Mouse (Mus musculus) midbrain, embryonic 14.5 days (tissue): Measurements from ENCODE around the gene Fgf15. TPM values are rescaled to one million over a fixed set of nuclear protein-coding genes. Genes with fewer than 3 reads are reported as not detected.
"Not testable (repeated sequence)": the region's sequence is repeated elsewhere in the genome, so short reads cannot be mapped to it uniquely, and the experiment has no call there.

Experiments used
- ATAC-seq: fragments of 200-750 bp; cut with Nextera tagmentation; 2 replicates; pipeline ENCODE4 v1.8.0; 2017; ENCODE audit warnings: moderate number of reproducible peaks, moderate library complexity; ENCODE audit not compliant: low FRiP score, low TSS enrichment
- DNase-seq: peaks from one replicate; pipeline ENCODE4 v3.0.0-alpha.2; 2015
- H3K27ac ChIP-seq: fragments of 300-500 bp; sonication (generic); replicated peaks from 2 replicates; pipeline ENCODE4 v1.5.1; 2014; ENCODE audit warnings: mild to moderate bottlenecking, low read depth, low read length, moderate library complexity
- H3K27me3 ChIP-seq: fragments of 300-500 bp; sonication (generic); 2 replicates; pipeline ENCODE4 v1.6.1; 2014; ENCODE audit warnings: low read length, control low read depth, mixed read lengths; ENCODE audit not compliant: control insufficient read depth, insufficient read depth
- H3K36me3 ChIP-seq: fragments of 300-500 bp; sonication (generic); 2 replicates; pipeline ENCODE4 v1.6.1; 2014; ENCODE audit warnings: low read length, control low read depth; ENCODE audit not compliant: control insufficient read depth, insufficient read depth
- H3K4me1 ChIP-seq: fragments of 300-500 bp; sonication (generic); 2 replicates; pipeline ENCODE4 v1.6.1; 2014; ENCODE audit warnings: mild to moderate bottlenecking, antibody characterized with exemption, low read length, control low read depth; ENCODE audit not compliant: control insufficient read depth, insufficient read depth
- H3K4me2 ChIP-seq: fragments of 300-500 bp; sonication (generic); 2 replicates; pipeline ENCODE4 v1.6.1; 2014; ENCODE audit warnings: mild to moderate bottlenecking, low read length, moderate library complexity
- H3K4me3 ChIP-seq: fragments of 300-500 bp; sonication (generic); replicated peaks from 2 replicates; pipeline ENCODE4 v1.5.1; 2014; ENCODE audit warnings: low read depth, low read length
- H3K9ac ChIP-seq: fragments of 300-500 bp; sonication (generic); replicated peaks from 2 replicates; pipeline ENCODE4 v1.6.1; 2014; ENCODE audit warnings: mild to moderate bottlenecking, low read length, moderate library complexity
- H3K9me3 ChIP-seq: fragments of 300-500 bp; sonication (generic); 2 replicates; pipeline ENCODE4 v1.6.1; 2016; ENCODE audit warnings: low read length, control low read depth, mixed read lengths; ENCODE audit not compliant: control insufficient read depth
- WGBS: fragments of 180-500 bp; shearing (Covaris S2); extraction: QIAGEN DNeasy Blood & Tissue Kit; methylation state at CpG from one replicate; pipeline ENCODE4 v1.1.7; 2014; 5-methylcytosine and 5-hydroxymethylcytosine counted together
- polyA plus RNA-seq: library from polyadenylated mRNA; unstranded; fragments of >200 nt; fragmentation: Nextera tagmentation; extraction: Ambion mirVana; gene quantifications from 2 replicates; pipeline ENCODE4 v1.2.1, GENCODE M21; 2014

Gene Fgf15
- polyA plus RNA-seq, 1 experiment from 2014 or later: 62.6 TPM

GRCm38 (mm10) chr7:144874226-144874625 is 22.1 kb upstream of the Fgf15 start:
- no peak overlapping the region for H3K4me2 ChIP-seq
- H3K4me3 ChIP-seq: no peak overlapping the region
- ATAC-seq: no peak
- H3K27me3 ChIP-seq: no peaks in the 10 kb centered on the region
- H3K4me1 ChIP-seq: no peaks in the 10 kb centered on the region
- WGBS: 61% methylated on average over 4 of the region's 4 CpGs
- no peaks in the 10 kb centered on the region for H3K9me3 ChIP-seq
- H3K9ac ChIP-seq: no peak overlapping the region
- H3K27ac ChIP-seq: no peak overlapping the region
- no peaks in the 10 kb centered on the region for H3K36me3 ChIP-seq
- DNase-seq: no peak

GRCm38 (mm10) chr7:144878401-144878800 is 17.9 kb upstream of the Fgf15 start:
- ATAC-seq (no peak), DNase-seq (no peak)
- WGBS: 100% methylated on average over 1 of the region's 1 CpGs

DNA sequence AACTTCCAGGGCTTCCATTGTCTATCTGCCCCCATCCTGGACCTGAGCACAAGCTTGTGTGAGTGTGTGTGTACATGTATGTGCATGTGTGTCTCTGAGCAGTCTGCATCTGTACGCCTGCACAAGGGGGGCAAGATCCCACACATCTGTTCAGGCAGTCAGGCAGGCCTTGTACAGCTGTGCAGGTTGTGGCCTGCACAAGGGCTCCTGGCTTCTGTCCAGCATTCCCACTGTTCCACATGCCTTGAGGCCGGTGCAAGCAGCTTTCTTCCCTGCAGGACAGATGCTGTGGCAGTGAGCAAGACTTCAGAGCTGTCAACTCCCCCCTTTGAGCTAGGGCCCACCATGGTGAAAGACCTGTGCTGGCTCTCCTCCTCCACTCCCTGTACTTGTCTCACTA is 13.2 kb upstream of the Fgf15 start:
- Histone ChIP-seq H3K4me3 (no peak overlapping the region), H3K27me3 (no peaks in the 10 kb centered on the region), H3K9me3 (no peaks in the 10 kb centered on the region), H3K36me3 (no peaks in the 10 kb centered on the region), H3K9ac (no peak overlapping the region), H3K4me2 (no peak overlapping the region), H3K27ac (no peak overlapping the region), H3K4me1 (no peaks in the 10 kb centered on the region)
- ATAC-seq: no peak
- 53% methylated on average over 2 of the region's 2 CpGs for WGBS
- peak; percentile 27 for DNase-seq

More at GRCm38 (mm10) chr7:144878401-144878800, 17.9 kb upstream of the Fgf15 start:
- Histone ChIP-seq H3K27ac (no peak overlapping the region), H3K27me3 (no peaks in the 10 kb centered on the region), H3K4me2 (no peak overlapping the region), H3K36me3 (no peaks in the 10 kb centered on the region), H3K9ac (no peak overlapping the region), H3K9me3 (no peaks in the 10 kb centered on the region), H3K4me3 (no peak overlapping the region), H3K4me1 (no peaks in the 10 kb centered on the region)

DNA sequence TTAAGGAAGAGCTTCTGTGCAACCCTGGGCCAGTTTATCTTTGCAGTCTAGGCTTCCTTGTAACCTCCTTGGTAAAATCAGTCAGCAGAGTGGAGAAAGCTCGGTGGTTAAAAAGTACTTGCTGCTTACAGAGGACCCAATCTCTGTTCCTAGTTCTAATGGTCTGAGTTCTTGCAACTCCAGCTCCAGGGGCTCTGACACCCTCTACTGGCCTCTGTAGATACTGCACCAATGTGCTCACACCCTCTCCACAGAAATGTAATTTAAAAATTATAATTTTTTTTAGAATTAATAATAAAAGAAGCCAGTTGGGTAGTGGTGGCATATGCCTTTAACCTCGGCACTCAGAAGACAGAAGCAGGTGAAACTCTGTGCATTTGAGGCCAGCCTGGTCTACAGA is 8.7 kb upstream of the Fgf15 start:
- no peak overlapping the region for H3K9ac ChIP-seq
- H3K4me2 ChIP-seq: no peak overlapping the region
- H3K4me1 ChIP-seq: 0 out of 2 replicates have a peak, but pooled peaks cover 3% of the 10 kb centered on the region
- DNase-seq (no peak), ATAC-seq (no peak)
- H3K9me3 ChIP-seq: no peaks in the 10 kb centered on the region
- no peaks in the 10 kb centered on the region for H3K36me3 ChIP-seq
- WGBS: 90% methylated on average over 2 of the region's 2 CpGs
- H3K27me3 ChIP-seq: no peaks in the 10 kb centered on the region
- no peak overlapping the region for H3K4me3 ChIP-seq
- H3K27ac ChIP-seq: no peak overlapping the region

DNA sequence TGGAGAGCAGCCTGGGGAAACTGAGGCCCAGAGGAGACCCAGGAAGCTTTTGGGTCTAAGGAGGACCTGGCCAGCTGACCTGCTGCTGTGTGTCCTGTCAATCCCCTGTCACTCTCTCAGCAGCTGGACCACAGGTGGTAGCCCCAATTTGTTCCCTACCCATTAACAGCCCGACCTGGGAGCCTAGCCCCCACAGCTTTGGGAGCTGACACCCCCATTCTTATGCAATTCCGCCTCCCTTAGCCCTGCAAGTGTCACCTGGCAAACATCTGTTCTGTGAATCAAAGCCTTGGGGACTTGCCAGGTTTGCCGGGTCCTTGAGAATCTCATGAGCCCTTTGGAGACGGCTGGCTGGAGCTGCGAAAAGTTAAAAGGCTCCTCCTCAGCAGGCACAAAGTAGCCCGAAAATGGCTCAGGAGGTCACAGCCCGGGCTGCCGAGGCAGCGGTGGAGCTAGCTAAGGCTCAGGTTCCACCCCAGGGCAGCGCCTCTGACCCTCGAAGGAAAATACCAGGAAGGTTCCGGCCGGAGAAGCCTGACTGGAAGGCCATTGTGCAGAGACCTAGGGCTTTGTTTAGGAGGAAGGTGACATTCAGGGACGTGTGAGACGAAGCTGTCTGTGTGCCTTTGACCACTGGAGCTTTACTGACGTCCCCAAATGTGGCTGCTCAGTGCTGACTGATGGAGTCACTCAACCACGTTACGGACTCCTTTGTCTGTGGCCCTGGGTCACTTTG is 7.6 kb upstream of the Fgf15 start:
- Histone ChIP-seq H3K4me2 (no peak overlapping the region), H3K27ac (no peak overlapping the region), H3K4me3 (no peak overlapping the region), H3K9me3 (no peaks in the 10 kb centered on the region), H3K4me1 (0 out of 2 replicates have a peak, but pooled peaks cover 3% of the 10 kb centered on the region), H3K36me3 (no peaks in the 10 kb centered on the region), H3K27me3 (no peaks in the 10 kb centered on the region), H3K9ac (no peak overlapping the region)
- 6% methylated on average over 18 of the region's 18 CpGs for WGBS
- DNase-seq (no peak), ATAC-seq (no peak)

DNA sequence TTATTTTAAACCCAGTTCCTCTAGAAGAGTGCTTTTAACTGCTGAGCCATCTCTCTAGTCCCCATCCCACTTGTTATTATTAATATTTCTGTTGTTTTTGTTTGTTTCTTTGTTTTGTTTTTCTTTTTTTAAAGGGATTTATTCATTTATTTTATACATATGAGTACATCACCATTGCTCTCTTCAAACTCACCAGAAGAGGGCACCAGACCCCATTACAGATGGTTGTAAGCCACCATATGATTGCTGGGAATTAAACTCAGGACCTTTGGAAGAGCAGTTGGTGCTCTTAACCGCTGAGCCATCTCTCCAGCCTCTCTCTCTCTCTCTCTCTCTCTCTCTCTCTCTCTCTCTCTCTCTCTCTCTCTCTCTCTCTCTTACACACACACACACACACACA is 5.7 kb upstream of the Fgf15 start:
- not testable (repeated sequence) for H3K4me3 ChIP-seq, DNase-seq, H3K4me2 ChIP-seq, H3K9ac ChIP-seq, ATAC-seq, H3K27ac ChIP-seq, H3K9me3 ChIP-seq, H3K36me3 ChIP-seq, H3K27me3 ChIP-seq
- 94% methylated on average over 1 of the region's 1 CpGs for WGBS
- H3K4me1 ChIP-seq: peaks cover 13% of the 10 kb centered on the region

DNA sequence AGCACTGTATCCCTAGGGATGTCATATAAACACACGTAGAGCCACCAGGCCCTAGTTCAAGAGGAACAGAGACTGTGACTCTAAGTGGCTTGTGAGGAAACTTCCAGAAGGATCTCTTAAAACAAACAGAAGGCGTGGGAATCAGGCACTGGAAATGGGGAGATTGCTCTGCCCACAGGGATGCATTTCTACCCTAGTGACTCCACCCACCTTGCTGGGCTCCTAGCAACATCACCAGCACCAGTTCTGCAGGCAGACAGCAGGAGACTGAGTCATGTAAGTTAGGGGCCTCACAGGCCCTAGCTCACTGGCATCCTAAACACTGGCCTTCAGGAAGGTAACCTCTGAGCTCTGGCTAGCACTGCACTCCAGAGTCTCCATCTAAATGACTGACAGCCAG is 4.5 kb upstream of the Fgf15 start:
- Histone ChIP-seq H3K9ac (no peak overlapping the region), H3K9me3 (no peaks in the 10 kb centered on the region), H3K36me3 (no peaks in the 10 kb centered on the region), H3K4me2 (no peak overlapping the region), H3K4me1 (peaks cover 17% of the 10 kb centered on the region), H3K27me3 (no peaks in the 10 kb centered on the region; the same call in 1 of the 2 replicates), H3K27ac (no peak overlapping the region), H3K4me3 (no peak overlapping the region)
- WGBS: 75% methylated on average over 2 of the region's 2 CpGs
- no peak for ATAC-seq
- no peak for DNase-seq

- no peaks in the 10 kb centered on the region; the same call in 1 of the 2 replicates for H3K27me3 ChIP-seq
- H3K4me1 ChIP-seq: peaks cover 20% of the 10 kb centered on the region
- no peak for ATAC-seq
- no peak overlapping the region for H3K9ac ChIP-seq
- no peak overlapping the region for H3K4me3 ChIP-seq
- H3K27ac ChIP-seq: no peak overlapping the region
- no peak overlapping the region for H3K4me2 ChIP-seq
- H3K9me3 ChIP-seq: no peaks in the 10 kb centered on the region
- no peak for DNase-seq
- H3K36me3 ChIP-seq: no peaks in the 10 kb centered on the region
- WGBS: 45% methylated on average over 6 of the region's 6 CpGs
Measured at GRCm38 (mm10) chr7:144892322-144892721, 4.0 kb upstream of the Fgf15 start.

- no peak overlapping the region for H3K9ac ChIP-seq
- H3K9me3 ChIP-seq: no peaks in the 10 kb centered on the region
- DNase-seq: peak; percentile 80
- WGBS: 2% methylated on average over 5 of the region's 5 CpGs
- no peak overlapping the region for H3K27ac ChIP-seq
- H3K4me3 ChIP-seq: no peak overlapping the region
- H3K4me2 ChIP-seq: peak overlapping the region; percentile 93
- H3K4me1 ChIP-seq: peaks cover 20% of the 10 kb centered on the region
- ATAC-seq: no peak
- peaks cover 4% of the 10 kb centered on the region; the same call in 1 of the 2 replicates for H3K27me3 ChIP-seq
- H3K36me3 ChIP-seq: no peaks in the 10 kb centered on the region
Measured at GRCm38 (mm10) chr7:144894191-144894590, 2.1 kb upstream of the Fgf15 start.
